Mouse (Mus musculus) midbrain, embryonic 10.5 days (tissue): Measurements from ENCODE around the gene Chst5. TPM values are rescaled to one million over a fixed set of nuclear protein-coding genes. Genes with fewer than 3 reads are reported as not detected.

Experiments
- DNase-seq: peaks from one replicate; pipeline ENCODE4 v3.0.0-alpha.2; 2017; ENCODE audit warnings: low spot score
- H3K27ac ChIP-seq: fragments of 300-500 bp; sonication (generic); replicated peaks from 2 replicates; pipeline ENCODE4 v1.5.1; 2016; ENCODE audit warnings: mild to moderate bottlenecking
- H3K27me3 ChIP-seq: fragments of 300-500 bp; sonication (generic); 2 replicates; pipeline ENCODE4 v1.6.1; 2016; ENCODE audit warnings: low read depth, mild to moderate bottlenecking; ENCODE audit not compliant: poor library complexity, severe bottlenecking
- H3K36me3 ChIP-seq: fragments of 300-500 bp; sonication (generic); 2 replicates; pipeline ENCODE4 v1.6.1; 2016; ENCODE audit warnings: mild to moderate bottlenecking, moderate library complexity
- H3K4me1 ChIP-seq: fragments of 300-500 bp; sonication (generic); 2 replicates; pipeline ENCODE4 v1.6.1; 2016
- H3K4me3 ChIP-seq: fragments of 300-500 bp; sonication (generic); 2 replicates; pipeline ENCODE4 v1.5.1; 2016; ENCODE audit warnings: mild to moderate bottlenecking, moderate library complexity
- H3K9me3 ChIP-seq: fragments of 300-500 bp; sonication (generic); replicated peaks from 2 replicates; pipeline ENCODE4 v1.6.1; 2016; ENCODE audit warnings: mild to moderate bottlenecking
- WGBS: fragments of 180-500 bp; shearing (Covaris S2); methylation state at CpG from one replicate; pipeline ENCODE4 v1.1.7; 2016; 5-methylcytosine and 5-hydroxymethylcytosine counted together
- polyA plus RNA-seq: library from polyadenylated mRNA; unstranded; fragments of >200 nt; fragmentation: Nextera tagmentation; extraction: Ambion mirVana; gene quantifications from 2 replicates; pipeline ENCODE4 v1.2.1, GENCODE M21; 2016

Chst5 gene
- polyA plus RNA-seq, 1 experiment from 2014 or later = 2.1 TPM

- Histone ChIP-seq H3K4me3 (no peak overlapping the region), H3K36me3 (no peaks in the 10 kb centered on the region), H3K27ac (no peak overlapping the region), H3K9me3 (no peaks in the 10 kb centered on the region), H3K4me1 (peaks cover 14% of the 10 kb centered on the region), H3K27me3 (peaks cover 58% of the 10 kb centered on the region)
- no peak for DNase-seq
- 75% methylated on average over 1 of the region's 1 CpGs for WGBS
Measured at GRCm38 (mm10) chr8:111887479-111887878, 22.8 kb downstream of the Chst5 start.

- WGBS = 91% methylated on average over 4 of the region's 4 CpGs
- Histone ChIP-seq H3K36me3 (no peaks in the 10 kb centered on the region), H3K27ac (no peak overlapping the region), H3K4me1 (no peaks in the 10 kb centered on the region), H3K4me3 (no peak overlapping the region), H3K27me3 (peaks cover 20% of the 10 kb centered on the region), H3K9me3 (no peaks in the 10 kb centered on the region)
- DNase-seq = no peak
Measured at GRCm38 (mm10) chr8:111883615-111884014, 26.6 kb downstream of the Chst5 start.

GRCm38 (mm10) chr8:111881591-111881990 is 28.7 kb downstream of the Chst5 start:
- Histone ChIP-seq H3K27me3 (no peaks in the 10 kb centered on the region; the same call in 1 of the 2 replicates), H3K4me3 (no peak overlapping the region), H3K27ac (no peak overlapping the region), H3K4me1 (no peaks in the 10 kb centered on the region), H3K9me3 (no peaks in the 10 kb centered on the region), H3K36me3 (no peaks in the 10 kb centered on the region)
- DNase-seq = peak; percentile 51
- WGBS = 9% methylated on average over 2 of the region's 2 CpGs

GRCm38 (mm10) chr8:111877711-111878110 is 32.5 kb downstream of the Chst5 start:
- DNase-seq = no peak
- no peak overlapping the region for H3K4me3 ChIP-seq
- 0 out of 2 replicates have a peak, but pooled peaks cover 3% of the 10 kb centered on the region for H3K36me3 ChIP-seq
- no peak overlapping the region for H3K27ac ChIP-seq
- WGBS = 63% methylated on average over 9 of the region's 9 CpGs
- H3K27me3 ChIP-seq = no peaks in the 10 kb centered on the region
- no peaks in the 10 kb centered on the region for H3K9me3 ChIP-seq
- H3K4me1 ChIP-seq = peaks cover 11% of the 10 kb centered on the region

GRCm38 (mm10) chr8:111876355-111876948 is 33.8 kb downstream of the Chst5 start, which contains the start of gene Tmem170:
Tmem170 (minus strand) TSS chr8:111876750.
- DNase-seq = peak; percentile 96
- peak within 1 kb of the TSS; percentile 86 for H3K4me3 ChIP-seq
- 0 out of 2 replicates have a peak, but pooled peaks cover 3% of the 10 kb centered on the region for H3K36me3 ChIP-seq
- H3K9me3 ChIP-seq = no peaks in the 10 kb centered on the region
- H3K27me3 ChIP-seq = no peaks in the 10 kb centered on the region
- peak within 1 kb of the TSS; percentile 90 for H3K27ac ChIP-seq
- peaks cover 11% of the 10 kb centered on the region for H3K4me1 ChIP-seq
- under 1% methylated on average over 53 of the region's 53 CpGs for WGBS

GRCm38 (mm10) chr8:111875758-111876157 is 34.5 kb downstream of the Chst5 start:
- H3K9me3 ChIP-seq = no peaks in the 10 kb centered on the region
- WGBS = 35% methylated on average over 9 of the region's 9 CpGs
- peak overlapping the region; percentile 90 for H3K27ac ChIP-seq
- H3K27me3 ChIP-seq = no peaks in the 10 kb centered on the region
- peaks cover 11% of the 10 kb centered on the region for H3K4me1 ChIP-seq
- 0 out of 2 replicates have a peak, but pooled peaks cover 3% of the 10 kb centered on the region for H3K36me3 ChIP-seq
- DNase-seq = no peak
- peak overlapping the region; percentile 86 for H3K4me3 ChIP-seq

- 77% methylated on average over 3 of the region's 3 CpGs for WGBS
- no peak for DNase-seq
- Histone ChIP-seq H3K27ac (no peak overlapping the region), H3K4me3 (no peak overlapping the region), H3K36me3 (peaks cover 3% of the 10 kb centered on the region; the same call in 1 of the 2 replicates), H3K27me3 (no peaks in the 10 kb centered on the region), H3K4me1 (peaks cover 13% of the 10 kb centered on the region), H3K9me3 (no peaks in the 10 kb centered on the region)
Measured at GRCm38 (mm10) chr8:111871278-111871677, 39.0 kb downstream of the Chst5 start.

- DNase-seq = no peak
- peaks cover 4% of the 10 kb centered on the region for H3K4me1 ChIP-seq
- WGBS = 92% methylated on average over 3 of the region's 3 CpGs
- H3K36me3 ChIP-seq = peaks cover 12% of the 10 kb centered on the region
- H3K9me3 ChIP-seq = no peaks in the 10 kb centered on the region
- no peaks in the 10 kb centered on the region for H3K27me3 ChIP-seq
- no peak overlapping the region for H3K27ac ChIP-seq
- no peak overlapping the region for H3K4me3 ChIP-seq
Measured at GRCm38 (mm10) chr8:111870379-111870778, 39.9 kb downstream of the Chst5 start.

- WGBS = 52% methylated on average over 2 of the region's 2 CpGs
- Histone ChIP-seq H3K4me1 (0 out of 2 replicates have a peak, but pooled peaks cover 3% of the 10 kb centered on the region), H3K27ac (no peak overlapping the region), H3K27me3 (no peaks in the 10 kb centered on the region), H3K36me3 (peaks cover 17% of the 10 kb centered on the region), H3K4me3 (no peak overlapping the region), H3K9me3 (no peaks in the 10 kb centered on the region)
- DNase-seq = no peak
Measured at GRCm38 (mm10) chr8:111868664-111869063, 41.6 kb downstream of the Chst5 start.

GRCm38 (mm10) chr8:111865857-111866256 is 44.4 kb downstream of the Chst5 start:
- Histone ChIP-seq H3K27me3 (no peaks in the 10 kb centered on the region), H3K4me1 (0 out of 2 replicates have a peak, but pooled peaks cover 3% of the 10 kb centered on the region), H3K9me3 (no peaks in the 10 kb centered on the region), H3K4me3 (no peak overlapping the region), H3K36me3 (peaks cover 13% of the 10 kb centered on the region), H3K27ac (no peak overlapping the region)
- 93% methylated on average over 6 of the region's 6 CpGs for WGBS
- DNase-seq = no peak

- 89% methylated on average over 8 of the region's 8 CpGs for WGBS
- no peak for DNase-seq
- H3K36me3 ChIP-seq = peaks cover 13% of the 10 kb centered on the region
Measured at GRCm38 (mm10) chr8:111865130-111865852, 45.0 kb downstream of the Chst5 start.

GRCm38 (mm10) chr8:111864648-111865047 is 45.6 kb downstream of the Chst5 start:
- 0 out of 2 replicates have a peak, but pooled peaks cover 3% of the 10 kb centered on the region for H3K4me1 ChIP-seq
- no peak for DNase-seq
- H3K27me3 ChIP-seq = no peaks in the 10 kb centered on the region
- 92% methylated on average over 8 of the region's 8 CpGs for whole genome bisulfite sequencing
- H3K36me3 ChIP-seq = peaks cover 13% of the 10 kb centered on the region
- no peaks in the 10 kb centered on the region for H3K9me3 ChIP-seq
- H3K27ac ChIP-seq = no peak overlapping the region
- H3K4me3 ChIP-seq = no peak overlapping the region

More at GRCm38 (mm10) chr8:111865130-111865852, 45.0 kb downstream of the Chst5 start:
- Histone ChIP-seq H3K27ac (no peak overlapping the region), H3K4me3 (no peak overlapping the region), H3K4me1 (0 out of 2 replicates have a peak, but pooled peaks cover 3% of the 10 kb centered on the region), H3K9me3 (no peaks in the 10 kb centered on the region), H3K27me3 (no peaks in the 10 kb centered on the region)

- Histone ChIP-seq H3K4me3 (no peak overlapping the region), H3K4me1 (no peaks in the 10 kb centered on the region), H3K27ac (no peak overlapping the region), H3K27me3 (no peaks in the 10 kb centered on the region), H3K9me3 (no peaks in the 10 kb centered on the region), H3K36me3 (peaks cover 13% of the 10 kb centered on the region)
- no peak for DNase-seq
- WGBS = 92% methylated on average over 4 of the region's 4 CpGs
Measured at GRCm38 (mm10) chr8:111863280-111863679, 47.0 kb downstream of the Chst5 start.
